Comparison of ENCODE assay signal across 11 mouse cellular contexts in genomic region chr5:135524660-135525560, GRCm38 (mm10). TPM values are rescaled to one million over a fixed set of nuclear protein-coding genes. Genes with fewer than 3 reads are reported as not detected.
DNase-seq lines count a peak whose midpoint lies in the region; ATAC-seq and TF ChIP-seq lines count a peak whose summit lies in the region.
"Had no signal": no experiment of that assay in that cellular context is flagged by ENCODE, and none has a peak within 500 bp of the region (broad histone marks: within the 10 kb centered on the region; RNA-seq: fewer than 3 reads in every experiment).

No protein-coding gene starts in this region.

- no peaks in the 10 kb centered on the region for H3K9me3 ChIP-seq in intestine, embryonic 14.5 days (ENCODE audit: control insufficient read depth, low read length)
- no peaks in the 10 kb centered on the region for H3K9me3 ChIP-seq in intestine, postnatal 0 days (ENCODE audit: control insufficient read depth)
- H3K9me3 ChIP-seq in heart, embryonic 12.5 days (replicated peaks) = 0 out of 2 replicates have a peak, but pooled peaks cover 3% of the 10 kb centered on the region
- H3K9me3 ChIP-seq in limb, embryonic 15.5 days = no peaks in the 10 kb centered on the region

- H3K27ac ChIP-seq in intestine, embryonic 14.5 days (ENCODE audit: low read depth) = peak overlapping the region; percentile 33; the same call in 1 of the 2 replicates
- no peak overlapping the region for H3K27ac ChIP-seq in intestine, postnatal 0 days (ENCODE audit: low read depth, low read length)
- H3K27ac ChIP-seq in embryonic fibroblast, embryonic 13.5 days (ENCODE audit: insufficient read depth, low read length) = 0 out of 2 replicates have a peak overlapping the region, but pooled peaks have one; percentile 9
- H3K27ac ChIP-seq in heart, embryonic 12.5 days (ENCODE audit: poor library complexity, severe bottlenecking) = peak overlapping the region; percentile 91
- peak overlapping the region; percentile 71 for H3K27ac ChIP-seq in limb, embryonic 15.5 days

- no peak overlapping the region for H3K4me3 ChIP-seq in intestine, embryonic 14.5 days (ENCODE audit: low read depth, low read length)
- H3K4me3 ChIP-seq in intestine, postnatal 0 days (ENCODE audit: low read depth, low read length) = no peak overlapping the region
- no peak overlapping the region for H3K4me3 ChIP-seq in embryonic fibroblast, embryonic 13.5 days (ENCODE audit: insufficient read depth, low read length)
- H3K4me3 ChIP-seq in heart, embryonic 12.5 days = no peak overlapping the region
- H3K4me3 ChIP-seq in limb, embryonic 15.5 days = no peak overlapping the region

- no peaks in the 10 kb centered on the region for H3K27me3 ChIP-seq in intestine, embryonic 14.5 days (replicated peaks; ENCODE audit: control insufficient read depth, insufficient read depth, low read length)
- H3K27me3 ChIP-seq in intestine, postnatal 0 days (replicated peaks; ENCODE audit: control insufficient read depth, insufficient read depth, low read length) = no peaks in the 10 kb centered on the region
- no peaks in the 10 kb centered on the region for H3K27me3 ChIP-seq in heart, embryonic 12.5 days (replicated peaks)
- no peaks in the 10 kb centered on the region for H3K27me3 ChIP-seq in limb, embryonic 15.5 days

- H3K9ac ChIP-seq in intestine, embryonic 14.5 days (ENCODE audit: low read length) = no peak overlapping the region
- no peak overlapping the region for H3K9ac ChIP-seq in intestine, postnatal 0 days (ENCODE audit: low read depth, low read length)
- H3K9ac ChIP-seq in heart, embryonic 12.5 days = peak overlapping the region; percentile 4; the same call in 1 of the 2 replicates
- H3K9ac ChIP-seq in limb, embryonic 15.5 days = no peak overlapping the region

- no peak for DNase-seq in intestine, embryonic 14.5 days (ENCODE audit: low spot score)
- DNase-seq in ovary, postnatal 36 days (ENCODE audit: low spot score) = no peak
- no peak for DNase-seq in cerebellum, adult 9-11 months
- DNase-seq in urinary bladder, postnatal 25 days (ENCODE audit: low spot score) = no peak
- DNase-seq: thymus, postnatal 36 days had no signal

- no peaks in the 10 kb centered on the region for H3K36me3 ChIP-seq in intestine, embryonic 14.5 days (ENCODE audit: control insufficient read depth, insufficient read depth, low read length)
- no peaks in the 10 kb centered on the region for H3K36me3 ChIP-seq in intestine, postnatal 0 days (ENCODE audit: control insufficient read depth, insufficient read depth)
- peaks cover 5% of the 10 kb centered on the region; the same call in 1 of the 2 replicates for H3K36me3 ChIP-seq in heart, embryonic 12.5 days
- peaks cover 2% of the 10 kb centered on the region; the same call in 1 of the 2 replicates for H3K36me3 ChIP-seq in limb, embryonic 15.5 days

- 35% methylated on average over 11 of the region's 11 CpGs for WGBS in intestine, embryonic 14.5 days
- 51% methylated on average over 11 of the region's 11 CpGs for WGBS in intestine, postnatal 0 days
- 33% methylated on average over 11 of the region's 11 CpGs for WGBS in heart, embryonic 12.5 days
- 31% methylated on average over 11 of the region's 11 CpGs for WGBS in limb, embryonic 15.5 days

- H3K4me1 ChIP-seq in intestine, embryonic 14.5 days (replicated peaks; ENCODE audit: control insufficient read depth, insufficient read depth, low read length) = peaks cover 6% of the 10 kb centered on the region
- no peaks in the 10 kb centered on the region for H3K4me1 ChIP-seq in intestine, postnatal 0 days (replicated peaks; ENCODE audit: control insufficient read depth, insufficient read depth, low read length)
- H3K4me1 ChIP-seq in embryonic fibroblast, embryonic 13.5 days (ENCODE audit: control insufficient read depth, insufficient read depth, low read length) = peaks cover 6% of the 10 kb centered on the region; the same call in 1 of the 2 replicates
- peaks cover 57% of the 10 kb centered on the region for H3K4me1 ChIP-seq in heart, embryonic 12.5 days (replicated peaks)
- peaks cover 29% of the 10 kb centered on the region for H3K4me1 ChIP-seq in limb, embryonic 15.5 days

- no peak for TF ChIP-seq POLR2A in embryonic fibroblast, embryonic 13.5 days (IDR thresholded peaks at IDR 0.05; ENCODE audit: low read depth, low read length)

- 0 out of 2 replicates have a peak overlapping the region, but pooled peaks have one; percentile 2 for H3K4me2 ChIP-seq in intestine, embryonic 14.5 days (ENCODE audit: low read length)
- H3K4me2 ChIP-seq in intestine, postnatal 0 days (replicated peaks; ENCODE audit: low read depth) = no peak overlapping the region
- peak overlapping the region; percentile 43 for H3K4me2 ChIP-seq in heart, embryonic 12.5 days
- 0 out of 2 replicates have a peak overlapping the region, but pooled peaks have one; percentile 1 for H3K4me2 ChIP-seq in limb, embryonic 15.5 days

- 0 out of 2 replicates have a peak, but pooled peaks have one; percentile 36 for ATAC-seq in intestine, embryonic 14.5 days (replicated peaks; ENCODE audit: low FRiP score, low TSS enrichment, low read depth)
- ATAC-seq in intestine, postnatal 0 days = no peak
- no peak for ATAC-seq in heart, embryonic 12.5 days (ENCODE audit: insufficient number of reproducible peaks, low FRiP score)
- no peak for ATAC-seq in limb, embryonic 15.5 days (ENCODE audit: insufficient number of reproducible peaks, low FRiP score, low TSS enrichment, low read depth)
- ATAC-seq: forebrain, embryonic 16.5 days had no signal

- no peak for TF ChIP-seq CTCF in intestine, postnatal 0 days (IDR thresholded peaks at IDR 0.05; ENCODE audit: low read depth)
- TF ChIP-seq CTCF in embryonic fibroblast, embryonic 13.5 days (IDR thresholded peaks at IDR 0.05; ENCODE audit: borderline replicate concordance, insufficient read depth, low read length) = no peak

RNA-seq across cellular contexts. Expression of gene Hip1, which starts 20.0 kb away (rescaled TPM):
- 32.7 and 37.3 TPM in 2 replicates for polyA plus RNA-seq in intestine, embryonic 14.5 days (2014; fragmentation: Nextera tagmentation; extraction: Ambion mirVana)
- polyA plus RNA-seq in intestine, postnatal 0 days (2015; fragmentation: Nextera tagmentation; extraction: Ambion mirVana) = 5.9 and 6.4 TPM in 2 replicates
- 40.1 and 44.2 TPM in 2 replicates for polyA plus RNA-seq in embryonic fibroblast, embryonic 13.5 days (2011; ENCODE audit: insufficient read length, low read depth, missing spikeins)
- polyA plus RNA-seq in heart, embryonic 12.5 days (2016; fragmentation: Nextera tagmentation; extraction: Ambion mirVana) = 44.8 and 45.0 TPM in 2 replicates
- 33.5 and 34.1 TPM in 2 replicates for polyA plus RNA-seq in limb, embryonic 15.5 days (2015; fragmentation: Nextera tagmentation; extraction: Ambion mirVana)

RNA-seq across cellular contexts. Expression of gene Ccl26, which starts 38.5 kb away (rescaled TPM):
- polyA plus RNA-seq in intestine, embryonic 14.5 days (2014; fragmentation: Nextera tagmentation; extraction: Ambion mirVana) = not detected in 2 replicates
- not detected in 2 replicates for polyA plus RNA-seq in intestine, postnatal 0 days (2015; fragmentation: Nextera tagmentation; extraction: Ambion mirVana)
- not detected in 2 replicates for polyA plus RNA-seq in embryonic fibroblast, embryonic 13.5 days (2011; ENCODE audit: insufficient read length, low read depth, missing spikeins)
- not detected in 2 replicates for polyA plus RNA-seq in heart, embryonic 12.5 days (2016; fragmentation: Nextera tagmentation; extraction: Ambion mirVana)
- not detected in 2 replicates for polyA plus RNA-seq in limb, embryonic 15.5 days (2015; fragmentation: Nextera tagmentation; extraction: Ambion mirVana)
- polyA plus RNA-seq: brain, embryonic 14.5 days; forebrain, embryonic 16.5 days had no signal

RNA-seq across cellular contexts. Expression of gene Ccl24, which starts 47.9 kb away (rescaled TPM):
- polyA plus RNA-seq in intestine, embryonic 14.5 days (2014; fragmentation: Nextera tagmentation; extraction: Ambion mirVana) = 13.0 and 16.0 TPM in 2 replicates
- 52.0 and 58.3 TPM in 2 replicates for polyA plus RNA-seq in intestine, postnatal 0 days (2015; fragmentation: Nextera tagmentation; extraction: Ambion mirVana)
- polyA plus RNA-seq in embryonic fibroblast, embryonic 13.5 days (2011; ENCODE audit: insufficient read length, low read depth, missing spikeins) = not detected in 2 replicates
- polyA plus RNA-seq in heart, embryonic 12.5 days (2016; fragmentation: Nextera tagmentation; extraction: Ambion mirVana) = 0.56 and 0.73 TPM in 2 replicates
- polyA plus RNA-seq in limb, embryonic 15.5 days (2015; fragmentation: Nextera tagmentation; extraction: Ambion mirVana) = 2.9 and 3.4 TPM in 2 replicates
